Mouse (Mus musculus): ENCODE data around the gene Hmgb1.
A peak's percentile ranks its signal among the peaks of the same experiment; 100 is the strongest.

The Hmgb1 gene

DNA sequence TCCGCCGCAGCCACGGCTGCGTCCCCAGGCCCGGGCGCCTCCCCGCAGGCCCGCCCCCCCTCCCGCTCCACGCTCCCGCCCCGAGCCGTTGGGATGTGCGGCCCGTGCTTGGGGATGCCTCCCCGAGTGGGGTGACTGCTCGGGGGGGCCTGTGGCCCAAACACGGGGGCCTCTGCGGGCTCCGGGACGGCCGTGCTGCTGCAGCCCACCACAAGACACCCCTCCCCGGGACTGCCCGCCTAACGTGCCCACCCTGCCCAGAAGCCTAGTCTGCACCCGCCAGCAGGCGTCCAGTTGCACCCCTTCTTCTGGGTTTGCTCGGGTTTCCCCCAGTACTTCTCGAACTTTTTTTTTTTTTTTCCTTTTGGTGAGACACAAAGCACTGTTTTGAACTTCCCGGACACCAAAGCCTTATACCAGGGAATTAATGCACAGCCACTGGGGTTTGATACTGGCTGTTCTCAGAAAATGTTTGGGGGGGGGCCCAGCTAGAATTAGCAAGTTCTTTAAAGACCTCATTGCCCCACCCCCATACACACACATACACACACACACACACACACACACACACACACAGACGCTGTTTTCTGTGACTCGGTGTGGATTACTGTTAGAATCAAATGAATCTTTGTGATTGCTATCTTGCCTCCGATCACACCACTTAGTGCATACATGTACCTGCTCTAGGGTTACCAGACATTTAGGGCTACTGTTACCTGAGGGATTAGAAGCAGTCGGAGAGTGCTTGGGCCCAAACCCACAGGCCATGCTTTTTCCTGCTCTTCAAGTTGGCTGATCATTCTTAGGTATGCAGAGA lies 130.7 kb downstream of the Hmgb1 start:
- no peak for DNase-seq (ENCODE audit: low spot score in 2 of 2)

DNA sequence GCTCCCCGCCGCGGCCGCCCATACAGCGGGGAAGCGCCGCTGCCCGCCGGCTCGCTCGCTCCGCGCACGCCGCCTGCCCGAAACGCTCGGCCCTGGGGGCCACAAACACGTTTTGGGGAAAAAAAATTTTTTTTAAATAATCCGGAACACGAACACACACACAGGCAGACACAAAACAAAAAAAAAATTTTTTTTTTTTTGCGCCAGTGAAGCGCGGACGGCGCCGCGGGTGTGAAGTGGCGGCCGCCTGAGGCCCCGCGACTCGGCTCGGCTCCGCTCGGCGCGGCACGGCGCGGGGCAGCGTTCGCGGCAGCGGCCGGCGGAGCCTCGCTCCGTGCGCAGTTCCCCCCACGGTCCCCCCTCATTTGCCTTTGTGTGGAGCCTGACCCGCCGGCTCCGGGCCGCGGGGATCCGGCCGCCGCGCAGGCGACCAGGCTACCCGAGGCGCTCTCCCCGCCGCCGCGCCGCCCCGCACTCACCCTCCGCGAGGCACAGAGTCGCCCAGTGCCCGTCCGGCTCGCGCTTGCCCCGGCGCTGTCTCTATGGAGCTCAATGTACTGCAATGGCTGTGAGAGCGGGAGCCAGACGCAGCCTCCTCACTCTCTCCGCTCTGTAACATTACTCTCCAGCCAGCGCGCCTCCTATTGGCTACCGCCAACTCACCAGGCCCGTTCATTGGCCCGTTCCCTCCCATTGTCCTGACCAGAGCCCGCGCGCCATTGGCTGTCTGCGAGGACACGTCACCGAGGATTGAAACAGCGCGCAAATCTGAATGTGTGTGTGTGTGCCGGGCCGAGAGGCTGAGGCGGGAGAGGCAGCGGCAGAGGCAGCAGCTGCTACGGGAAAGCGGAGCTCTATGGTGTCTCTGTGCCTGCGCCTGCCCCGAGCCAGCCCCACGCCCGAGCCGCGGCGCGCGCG lies 131.6 kb downstream of the Hmgb1 start:
- DNase-seq (ENCODE audit: low spot score in 2 of 2), result peak; percentile 98

DNA sequence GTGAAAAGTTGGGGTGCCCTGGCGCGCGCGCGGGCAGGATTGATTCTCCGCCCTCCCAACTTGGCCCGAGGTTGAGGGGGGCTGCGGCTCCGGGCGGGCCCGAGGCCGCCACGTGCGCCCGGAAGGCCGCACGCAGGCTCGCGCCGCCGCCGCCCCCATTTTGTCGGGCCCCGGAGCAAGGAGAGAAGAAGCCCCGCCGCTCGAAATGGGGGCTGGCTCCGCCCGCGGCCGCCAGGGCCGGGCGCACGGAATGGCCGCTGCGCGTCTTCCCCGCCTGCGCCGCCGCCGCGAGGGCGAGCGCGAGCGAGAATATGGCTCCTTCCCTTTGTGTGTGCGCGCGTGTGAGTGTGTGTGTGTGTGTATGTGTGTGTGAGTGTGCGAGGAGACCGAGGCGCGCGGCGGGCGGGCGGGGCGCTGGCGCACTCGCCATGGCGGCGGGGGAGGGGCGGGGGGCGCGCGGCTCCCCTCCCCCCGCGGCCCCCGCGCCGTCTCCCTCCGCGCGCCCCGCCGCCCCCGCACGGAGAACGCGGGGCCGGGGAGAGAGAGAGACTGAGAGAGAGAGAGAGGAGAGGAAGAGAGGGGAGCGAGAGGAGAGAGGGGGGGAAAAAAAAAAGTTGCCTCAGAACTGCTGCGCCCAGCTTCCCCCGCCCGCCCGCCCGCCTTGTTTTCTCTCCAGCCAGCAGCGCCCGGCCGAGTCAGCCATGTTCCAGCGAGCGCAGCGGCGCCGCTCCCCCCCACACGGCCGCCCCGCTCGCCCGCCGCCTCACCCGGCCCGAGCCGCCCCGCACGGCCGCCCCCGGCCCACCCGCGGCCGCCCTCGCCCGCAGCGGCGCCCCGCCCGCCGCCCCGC lies 132.5 kb downstream of the Hmgb1 start:
- peak; percentile 74 to 76 for DNase-seq (ENCODE audit: low spot score in 2 of 2)

DNA sequence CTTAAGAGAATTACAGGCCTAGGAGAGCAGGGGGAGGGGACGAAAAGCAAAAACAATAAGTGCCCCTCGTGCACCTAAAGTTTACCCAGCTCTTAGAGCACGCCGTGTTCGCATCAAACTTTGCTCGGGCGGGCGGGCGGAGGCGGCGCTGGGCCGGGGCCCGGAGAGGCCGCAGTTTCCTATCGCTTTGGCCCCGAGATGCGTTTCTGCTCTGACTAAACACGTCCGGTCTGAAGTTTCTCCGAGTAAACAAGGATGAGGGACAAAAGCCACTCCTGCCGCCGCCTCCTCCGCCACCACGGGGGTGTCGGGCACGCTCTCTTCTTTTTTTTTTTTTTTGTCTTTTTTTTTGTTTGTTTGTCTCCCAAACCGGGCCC lies 133.1 kb downstream of the Hmgb1 start:
- DNase-seq (ENCODE audit: low spot score in 2 of 2), result no peak

DNA sequence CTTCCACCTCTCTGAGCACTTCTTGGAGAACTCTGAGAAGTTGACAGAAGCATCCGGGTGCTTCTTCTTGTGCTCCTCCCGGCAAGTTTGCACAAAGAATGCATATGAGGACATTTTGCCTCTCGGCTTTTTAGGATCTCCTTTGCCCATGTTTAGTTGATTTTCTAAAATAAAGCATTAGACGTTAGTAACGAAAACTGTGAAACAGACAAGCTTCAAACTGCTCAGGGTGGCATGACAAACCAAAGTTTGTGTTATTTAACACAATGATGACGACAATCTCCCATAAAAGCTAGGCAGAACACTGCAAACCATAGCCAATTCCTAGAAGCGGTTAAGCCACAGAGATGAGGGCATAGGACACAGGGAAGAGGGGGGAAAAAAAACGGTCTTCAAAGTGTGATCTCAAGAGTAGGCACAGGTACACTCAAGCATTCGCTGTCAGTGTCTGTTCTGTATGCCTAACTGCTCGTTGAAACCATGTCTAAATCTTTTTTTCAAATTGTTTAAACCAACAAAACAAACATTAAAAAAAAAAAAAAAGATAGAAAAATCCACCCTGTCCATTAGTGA lies 133.6 kb downstream of the Hmgb1 start:
- DNase-seq (ENCODE audit: low spot score in 2 of 2), result no peak

DNA sequence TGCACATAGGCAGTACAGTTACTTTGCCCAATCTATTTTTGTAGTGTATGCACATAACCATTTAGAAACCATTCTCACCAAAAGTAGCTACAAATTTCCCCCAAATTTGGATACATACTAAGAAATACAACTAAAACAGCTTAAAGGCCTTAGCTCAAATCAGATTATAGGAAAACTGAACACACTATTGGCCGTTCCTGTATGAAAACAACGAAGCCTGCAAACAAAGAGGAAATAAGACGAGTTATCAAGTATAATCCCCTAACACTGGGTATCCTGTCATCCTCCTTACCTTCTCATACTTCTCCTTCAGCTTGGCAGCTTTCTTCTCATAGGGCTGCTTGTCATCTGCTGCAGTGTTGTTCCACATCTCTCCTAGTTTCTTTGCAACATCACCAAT lies 134.9 kb downstream of the Hmgb1 start:
- no peak for DNase-seq (ENCODE audit: low spot score in 2 of 2)

DNA sequence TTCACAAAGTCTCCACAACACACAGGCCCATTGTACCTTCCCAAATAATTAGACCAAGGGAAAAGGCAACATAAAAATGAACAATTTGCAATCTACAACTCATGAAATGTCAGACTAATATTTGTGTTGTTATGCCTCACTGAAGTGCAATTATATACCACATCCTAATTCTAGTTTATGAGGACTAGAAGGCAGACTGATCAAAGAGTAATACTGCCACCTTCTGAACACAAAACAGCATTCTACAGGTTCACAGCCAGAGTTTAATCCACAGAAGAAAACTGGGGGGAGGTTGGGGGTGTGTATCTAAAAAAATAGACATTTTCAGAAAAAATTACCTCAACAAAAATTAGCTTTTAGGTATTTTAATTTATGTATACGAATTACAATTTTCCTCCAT lies 135.3 kb downstream of the Hmgb1 start:
- DNase-seq (ENCODE audit: low spot score in 2 of 2), result no peak

DNA sequence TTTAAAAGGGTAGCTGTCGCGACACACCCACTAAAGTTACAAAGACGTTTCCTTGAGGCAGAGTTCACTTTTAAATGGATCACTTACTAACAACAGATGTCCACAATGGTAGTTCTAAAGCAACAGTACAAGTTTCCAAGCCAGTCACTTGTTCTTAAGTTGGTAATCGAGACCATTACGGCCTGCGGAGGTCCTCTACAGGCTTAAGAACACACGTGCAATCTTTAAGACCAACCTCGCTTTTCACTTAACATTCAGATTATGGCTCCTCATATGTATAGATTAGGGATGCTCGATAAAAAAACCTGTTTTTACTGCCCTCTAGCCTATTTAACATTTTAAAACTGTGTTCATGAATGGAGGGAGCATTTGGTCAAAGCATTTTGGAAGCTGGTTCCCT lies 137.6 kb downstream of the Hmgb1 start:
- no peak for DNase-seq (ENCODE audit: low spot score in 2 of 2)

DNA sequence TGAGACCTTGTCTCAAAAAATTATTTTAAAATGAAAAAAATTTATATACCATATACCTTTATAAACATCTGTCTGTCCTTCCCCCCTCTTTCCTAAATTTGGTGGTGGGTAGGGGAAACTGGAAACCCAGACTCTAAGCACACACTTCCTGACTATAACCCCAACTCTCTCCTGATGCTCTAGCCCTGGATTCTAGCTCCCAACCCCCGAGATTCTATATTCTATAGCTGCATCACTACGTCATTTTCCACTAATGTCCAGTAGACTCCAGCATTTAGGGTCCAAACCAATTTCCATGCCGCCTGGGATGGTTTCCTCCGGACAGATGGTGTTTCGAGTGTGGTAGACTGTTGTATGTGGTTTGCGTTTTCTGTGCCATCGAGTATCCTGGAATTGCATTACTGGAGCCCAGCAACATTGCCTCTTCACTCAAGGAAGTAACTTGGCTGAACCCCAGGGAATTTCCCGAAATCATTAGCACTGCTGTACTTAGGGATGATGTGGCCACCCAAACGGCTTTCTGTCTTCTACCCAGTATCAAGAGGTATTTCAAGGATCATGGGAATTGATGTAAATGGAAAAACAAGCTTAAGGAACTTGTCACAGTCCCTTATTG lies 138.7 kb downstream of the Hmgb1 start:
- DNase-seq (ENCODE audit: low spot score in 2 of 2), result no peak

DNA sequence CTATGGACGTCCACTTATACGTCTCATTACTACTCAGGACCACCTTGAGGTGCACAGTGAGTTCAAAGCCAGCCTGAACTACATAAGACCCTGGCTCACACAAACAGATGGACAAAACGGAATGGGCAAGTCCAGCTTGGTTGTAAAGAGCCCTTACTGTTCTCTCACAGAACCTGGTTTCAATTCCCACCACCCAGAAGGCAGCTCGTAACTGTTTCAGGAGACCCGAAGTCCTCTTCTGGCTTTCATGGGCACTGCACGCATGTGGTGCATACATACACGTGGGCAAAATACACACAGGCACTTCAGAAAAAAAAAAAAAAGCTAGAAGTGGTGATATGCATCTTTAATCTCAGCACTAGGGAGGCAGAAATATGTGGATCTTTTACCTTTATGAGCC lies 139.2 kb downstream of the Hmgb1 start:
- DNase-seq (ENCODE audit: low spot score in 2 of 2), result no peak

DNA sequence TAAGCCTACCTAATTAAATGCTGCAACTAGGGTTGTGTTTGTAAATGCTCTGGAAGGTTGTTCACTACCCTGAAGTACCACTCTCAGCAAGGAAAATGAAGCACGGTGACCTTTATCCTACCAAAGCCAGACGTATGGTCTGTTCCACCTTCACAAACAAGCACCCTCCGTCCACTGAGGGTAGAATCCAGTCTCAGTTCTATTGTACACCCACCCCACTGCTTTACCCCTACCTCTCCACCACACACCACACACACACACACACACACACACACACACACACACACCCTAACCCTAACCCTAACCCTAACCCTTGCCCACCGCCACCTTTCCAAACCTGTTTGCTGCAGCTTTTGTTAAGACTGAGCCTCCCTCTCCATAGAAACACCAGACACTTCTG lies 140.2 kb downstream of the Hmgb1 start:
- DNase-seq (ENCODE audit: low spot score in 2 of 2), result no peak

DNA sequence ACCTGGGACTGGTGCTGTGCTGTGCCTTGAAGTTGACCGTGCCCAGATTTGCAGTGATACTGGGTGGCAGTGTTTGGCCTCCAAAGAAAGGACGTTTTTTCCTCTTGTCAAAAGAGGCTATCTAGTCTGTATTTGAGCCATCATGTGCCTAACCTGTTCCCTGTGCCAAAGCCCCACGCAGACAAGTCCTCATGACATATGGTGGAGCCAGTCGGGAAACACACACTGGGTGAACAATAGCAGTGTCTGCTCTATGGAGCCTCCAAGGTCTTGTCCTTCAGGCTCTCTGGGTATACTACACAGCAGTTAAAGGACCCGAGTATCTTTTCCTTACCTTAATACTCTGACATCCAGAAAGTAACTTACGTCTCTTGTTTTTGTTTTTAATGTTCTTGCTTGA lies 141.0 kb downstream of the Hmgb1 start:
- no peak for DNase-seq (ENCODE audit: low spot score in 2 of 2)

DNA sequence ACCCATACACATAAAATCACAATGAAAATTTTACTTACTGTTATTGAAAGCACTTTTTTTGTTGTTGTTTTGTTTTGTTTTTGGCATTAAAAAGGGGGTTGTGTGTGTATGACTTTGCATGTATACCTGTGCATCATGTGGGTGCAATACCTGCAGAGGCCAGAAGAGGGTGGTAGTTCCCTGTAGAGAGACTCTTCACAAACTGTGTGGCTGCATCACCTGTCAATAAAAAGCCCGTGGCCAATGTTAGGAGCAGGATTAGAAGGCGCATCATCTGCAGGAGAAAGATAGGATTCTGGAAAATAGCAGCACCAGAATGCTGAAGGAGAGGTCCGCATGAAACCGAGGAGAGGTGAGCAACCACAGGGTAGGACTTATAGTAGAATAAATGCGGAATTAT lies 144.5 kb downstream of the Hmgb1 start:
- DNase-seq (ENCODE audit: low spot score in 2 of 2), result no peak

DNA sequence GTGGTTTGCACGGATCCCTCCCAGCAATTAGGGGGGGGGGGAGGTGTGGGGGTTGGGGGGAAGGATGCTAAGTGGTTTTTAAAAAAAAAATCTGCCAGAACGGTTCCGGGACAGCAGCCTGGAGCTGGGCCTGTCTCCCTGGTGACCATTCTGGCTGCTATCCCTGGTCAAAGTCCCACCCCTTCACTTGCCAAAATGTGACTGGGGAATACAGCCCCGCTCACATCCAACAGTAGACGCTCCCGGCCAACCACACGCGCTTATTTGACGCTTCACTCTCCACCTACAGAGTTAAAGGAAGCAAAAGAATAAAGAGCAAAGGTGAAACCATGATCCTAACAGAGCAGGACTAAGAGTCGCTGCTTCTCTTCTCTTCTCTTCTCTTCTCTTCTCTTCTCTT lies 146.6 kb downstream of the Hmgb1 start:
- no peak for DNase-seq (ENCODE audit: low spot score in 2 of 2)

DNA sequence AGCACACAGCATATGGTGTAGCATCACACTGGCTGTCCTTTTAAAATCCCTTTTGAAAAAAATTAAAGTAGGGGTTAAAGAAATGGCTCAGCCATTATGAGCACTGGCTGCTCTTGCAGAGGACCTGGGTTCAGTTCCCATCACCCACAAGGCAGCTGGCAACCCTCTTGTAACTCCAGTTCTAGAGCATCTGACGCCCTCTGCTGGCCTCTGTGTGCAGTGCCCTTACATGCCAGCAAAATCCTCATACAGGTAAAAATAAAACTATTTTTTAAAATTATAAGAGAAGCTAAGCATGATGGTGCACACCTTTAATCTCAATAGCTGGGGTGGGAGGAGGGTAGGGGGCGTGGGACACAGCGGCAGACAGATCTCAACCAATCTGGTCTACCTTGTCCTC lies 147.4 kb downstream of the Hmgb1 start:
- no peak for DNase-seq (ENCODE audit: low spot score in 2 of 2)

DNA sequence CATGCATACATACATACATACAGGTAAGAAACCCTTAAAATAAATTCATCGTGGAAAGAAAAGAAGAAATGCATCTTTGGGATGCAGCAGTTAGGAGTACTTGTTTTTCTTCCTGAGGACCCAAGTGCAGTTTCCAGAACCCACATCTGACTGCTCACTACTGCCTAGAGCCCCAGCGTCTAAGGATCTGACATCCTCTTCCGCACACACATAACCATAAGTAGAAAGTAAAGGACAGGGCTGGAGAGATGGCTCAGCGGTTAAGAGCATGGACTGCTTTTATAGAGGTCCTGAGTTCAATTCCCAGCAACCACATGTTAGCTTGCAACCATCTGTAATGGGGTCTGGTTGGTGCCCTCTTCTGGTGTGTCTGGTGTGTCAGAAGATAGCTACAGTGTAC lies 151.9 kb downstream of the Hmgb1 start:
- DNase-seq (ENCODE audit: low spot score in 2 of 2), result no peak

DNA sequence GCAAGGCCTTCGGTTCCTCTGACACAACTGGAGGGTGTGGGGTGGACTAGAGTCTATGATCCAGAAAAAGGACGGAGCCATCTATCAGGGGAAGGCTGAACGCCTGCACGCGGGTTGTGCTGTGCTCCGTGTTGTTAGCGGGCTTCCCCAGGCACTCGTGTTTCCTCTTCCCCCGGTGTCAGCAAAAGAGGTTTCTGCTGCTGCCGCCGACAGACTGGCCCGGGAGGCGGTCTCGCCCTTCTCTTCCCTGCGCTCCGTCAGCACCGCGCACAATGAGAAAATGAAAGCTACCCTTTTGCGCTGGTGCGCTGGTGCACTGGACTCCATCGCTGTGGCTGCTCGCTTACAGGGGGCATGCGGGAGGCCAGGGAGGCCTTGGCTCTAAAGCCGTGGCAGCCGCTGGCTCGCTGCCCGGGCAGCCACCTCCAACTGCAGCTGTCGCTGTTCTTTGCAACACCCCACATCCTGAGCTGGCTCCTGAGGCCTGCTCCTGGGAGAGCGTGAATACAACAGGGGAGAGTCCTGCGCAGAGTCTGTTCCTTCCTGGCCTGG lies 153.0 kb downstream of the Hmgb1 start:
- DNase-seq (ENCODE audit: low spot score in 2 of 2), result peak in 1 of 2 experiments; percentile 29

DNA sequence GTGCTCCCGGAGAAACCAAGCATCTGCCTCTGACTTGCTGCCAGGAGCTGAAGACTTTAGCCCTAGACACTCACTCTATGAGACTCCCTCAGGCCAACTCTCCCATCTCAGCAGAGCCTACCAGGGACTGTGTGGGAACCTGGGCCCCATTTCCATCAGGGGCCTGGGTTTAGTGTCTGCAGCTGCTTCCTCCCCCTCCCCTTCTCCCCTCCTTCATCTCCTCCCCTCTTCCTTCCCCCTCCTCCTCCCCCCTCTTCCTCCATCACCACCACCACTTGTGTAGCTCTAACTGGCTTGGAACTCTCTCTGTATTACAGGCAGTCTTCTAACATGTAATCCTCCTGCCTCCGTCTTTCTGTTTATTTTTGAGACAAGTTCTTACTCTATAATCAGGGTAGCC lies 154.2 kb downstream of the Hmgb1 start:
- DNase-seq (ENCODE audit: low spot score in 2 of 2), result no peak

DNA sequence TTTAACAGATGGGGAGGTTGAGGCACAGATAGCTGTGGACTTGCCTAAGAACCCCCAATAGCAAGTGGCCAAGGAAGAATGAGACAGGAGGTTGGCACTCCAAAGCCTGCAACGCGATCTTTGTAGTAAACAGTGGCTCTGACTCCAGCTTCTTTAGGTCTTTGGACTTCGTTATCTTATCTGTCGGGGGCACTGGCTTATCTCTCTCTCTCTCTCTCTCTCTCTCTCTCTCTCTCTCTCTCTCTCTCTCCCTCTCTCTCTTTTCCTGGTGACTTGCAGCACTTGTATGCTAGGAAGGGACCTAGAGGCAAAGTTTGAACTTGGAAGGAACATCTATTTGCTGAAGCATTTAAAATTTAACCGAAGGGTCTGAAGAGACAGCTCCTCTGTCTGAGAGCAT lies 155.9 kb downstream of the Hmgb1 start:
- no peak for DNase-seq (ENCODE audit: low spot score in 2 of 2)

DNA sequence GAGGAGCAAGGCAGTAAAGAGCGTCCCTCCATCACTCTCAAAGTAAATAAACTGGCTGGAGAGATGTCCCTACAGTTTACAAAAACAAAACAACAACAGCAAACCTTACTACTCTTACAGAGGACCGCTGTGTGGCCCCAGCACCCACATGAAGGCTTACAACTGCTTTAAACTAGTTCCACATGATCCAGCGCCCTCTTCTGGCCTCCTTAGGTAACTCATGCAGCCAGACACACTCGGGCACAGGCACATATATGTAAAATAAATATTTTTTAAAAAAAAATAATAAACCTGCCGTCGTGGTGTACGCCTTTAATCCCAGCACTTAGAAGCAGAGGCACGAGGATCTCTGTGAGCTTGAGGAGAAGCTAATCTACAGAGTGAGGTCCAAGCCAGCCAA lies 156.9 kb downstream of the Hmgb1 start:
- DNase-seq (ENCODE audit: low spot score in 2 of 2), result no peak

DNA sequence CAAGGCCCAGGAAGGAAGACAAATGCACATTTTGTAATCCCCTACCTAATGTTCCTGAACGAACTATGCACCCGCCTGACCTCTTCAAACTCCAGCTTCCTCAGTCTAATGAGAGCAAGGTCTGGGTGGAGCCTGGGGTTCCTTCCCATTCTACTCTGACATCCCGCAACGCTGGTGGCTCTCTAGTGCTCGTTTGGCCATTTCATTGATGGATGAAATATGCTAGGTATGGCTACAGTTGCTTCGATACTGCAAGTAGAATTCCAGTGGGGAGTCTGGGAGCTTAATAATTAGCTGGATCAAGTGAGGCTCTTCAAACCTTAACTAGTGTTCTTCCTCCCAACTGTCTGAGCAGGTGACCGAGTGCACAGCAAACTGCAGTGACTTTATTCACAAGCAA lies 163.2 kb downstream of the Hmgb1 start:
- no peak for DNase-seq (ENCODE audit: low spot score in 2 of 2)

All from frontal cortex, postnatal 25 days (tissue).